Mouse (Mus musculus) brain, embryonic 18.5 days (tissue): Measurements from ENCODE around the gene Ccnb1.
"Not testable (repeated sequence)": the region's sequence is repeated elsewhere in the genome, so short reads cannot be mapped to it uniquely, and the experiment has no call there.

Source experiments
- DNase-seq: peaks from one replicate; pipeline ENCODE4 v3.0.0-alpha.2; 2012; ENCODE audit warnings: low read depth, low spot score

The Ccnb1 gene

DNA sequence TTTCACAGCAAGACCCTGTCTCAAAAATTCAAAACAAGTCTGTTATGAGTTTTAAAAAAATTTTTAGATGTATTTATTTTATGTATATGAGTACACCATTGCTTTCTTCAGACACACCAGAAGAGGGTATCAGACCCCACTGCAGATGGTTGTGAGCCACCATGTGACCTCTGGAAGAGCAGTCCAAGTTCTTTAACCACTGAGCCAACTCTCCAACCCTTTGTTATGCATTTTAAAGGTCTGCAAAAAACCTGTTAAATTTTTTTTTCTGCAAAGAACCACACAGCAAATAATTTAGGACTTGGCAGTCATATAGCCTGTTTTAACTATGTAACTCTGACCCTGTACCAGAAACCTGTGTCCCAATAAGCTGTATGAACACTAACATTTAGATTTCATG, 11.7 kb downstream of the Ccnb1 start:
- DNase-seq = no peak

DNA sequence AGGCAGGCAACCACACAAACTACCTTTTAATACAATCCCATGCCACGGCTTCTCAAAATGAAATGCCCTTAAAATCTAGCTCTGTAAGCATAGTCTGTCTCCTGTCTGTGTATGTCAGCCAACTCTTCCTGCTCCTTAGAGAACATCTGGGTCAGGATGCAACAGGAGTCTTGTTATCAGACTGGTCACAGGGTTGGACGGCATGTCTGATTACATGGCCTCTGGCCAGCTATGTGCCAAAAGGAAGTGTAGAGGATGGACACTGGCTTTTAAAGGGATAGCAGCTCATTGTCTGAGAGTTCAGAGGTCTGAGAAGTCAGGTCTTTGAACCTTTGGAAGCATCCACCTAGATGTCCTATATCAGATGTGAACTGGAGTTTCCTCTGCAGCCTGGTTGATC, 31.0 kb downstream of the Ccnb1 start:
- no peak for DNase-seq

DNA sequence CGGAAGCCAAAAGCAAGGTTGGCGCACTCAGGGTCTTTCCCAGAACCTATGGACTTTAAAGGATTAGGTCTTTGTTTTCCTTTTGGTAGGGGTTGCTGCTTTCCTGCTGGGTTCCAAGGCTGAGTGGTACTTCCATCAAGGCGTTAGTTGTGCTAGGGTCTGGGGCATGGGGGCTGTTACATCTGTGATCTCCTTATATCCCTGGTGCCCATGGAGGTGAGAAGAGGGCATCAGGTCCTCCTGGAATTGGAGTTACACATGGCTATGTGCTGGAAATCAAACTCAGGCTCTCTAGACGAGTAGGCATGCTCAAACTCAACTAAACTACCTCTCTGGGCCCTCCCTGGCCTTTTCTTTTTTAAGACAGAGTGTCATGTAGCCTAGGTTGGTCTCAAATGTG, 32.2 kb downstream of the Ccnb1 start:
- DNase-seq = no peak

DNA sequence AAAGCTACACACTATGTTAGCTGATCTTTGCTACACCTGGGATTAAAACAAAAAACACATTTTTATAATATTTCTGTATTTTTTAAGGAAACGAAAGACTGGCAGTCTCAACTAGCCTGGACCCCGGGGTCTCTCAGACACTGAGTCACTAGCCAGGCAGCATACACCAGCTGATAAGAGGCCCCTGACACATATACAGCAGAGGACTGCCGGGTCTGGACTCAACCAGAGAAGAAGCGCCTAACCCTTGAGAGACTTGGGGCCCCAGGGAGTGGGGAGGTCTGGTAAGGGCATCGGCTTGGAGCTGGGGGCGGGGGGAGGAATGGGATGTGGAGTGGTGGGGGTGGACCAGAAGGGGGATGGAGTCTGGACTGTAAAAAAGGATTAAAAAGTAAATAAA, 33.4 kb downstream of the Ccnb1 start:
- DNase-seq = no peak

DNA sequence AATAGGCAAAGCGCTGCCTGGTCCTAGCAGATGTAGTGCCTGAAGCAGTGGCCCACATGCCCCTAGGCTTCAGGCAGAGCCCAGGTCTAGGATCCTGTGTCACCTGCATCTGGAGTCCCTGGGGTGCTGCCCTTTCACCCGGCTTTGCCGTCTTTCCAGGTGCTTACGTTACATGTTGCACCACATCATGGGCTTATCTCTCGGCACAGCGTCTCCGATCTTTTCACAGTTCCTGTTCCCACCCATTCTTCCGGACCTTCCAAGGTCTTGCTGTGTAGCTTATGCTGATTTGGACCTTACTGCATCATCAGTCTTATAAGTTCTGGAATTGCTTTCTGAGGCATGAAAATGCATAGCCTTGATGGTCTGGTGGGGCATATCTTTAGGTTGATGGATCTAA, 33.8 kb downstream of the Ccnb1 start:
- DNase-seq = no peak

DNA sequence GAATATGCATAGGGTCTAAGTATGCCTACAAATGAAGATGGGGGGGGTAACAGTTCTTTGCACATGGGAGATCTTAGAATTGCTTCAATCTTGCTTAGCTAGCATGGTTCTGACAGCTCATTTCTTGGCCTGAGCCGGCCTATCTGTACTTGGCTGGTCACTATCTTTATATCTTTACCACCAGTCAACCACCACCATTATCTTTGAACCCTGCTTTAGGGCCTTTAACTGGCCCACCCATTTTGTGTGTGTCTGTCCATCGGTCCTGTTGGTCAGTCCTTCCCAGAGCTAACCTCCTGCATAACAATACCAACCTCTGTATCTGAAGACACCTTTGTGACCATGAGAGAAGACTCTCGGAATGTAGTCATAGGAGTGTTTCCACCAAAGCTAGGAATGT, 35.0 kb downstream of the Ccnb1 start:
- DNase-seq = no peak

DNA sequence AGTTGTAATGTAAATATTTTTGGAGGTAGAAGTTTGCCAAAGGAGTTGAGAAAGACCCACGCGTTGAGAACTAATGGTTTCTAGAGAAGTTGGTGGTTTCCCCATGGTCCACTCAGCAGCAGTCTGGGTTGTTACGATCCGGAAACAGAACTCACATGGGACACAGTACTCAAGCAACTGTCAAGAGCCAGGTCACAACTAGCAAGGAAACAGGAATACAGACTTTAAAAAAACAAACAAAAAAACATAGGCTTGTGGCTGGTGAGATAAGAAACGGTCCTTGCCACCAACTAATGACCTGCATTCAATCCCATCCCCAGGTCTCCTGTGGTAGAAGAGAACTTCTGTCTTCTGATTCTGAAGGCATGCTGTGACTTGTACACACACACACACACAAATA, 35.6 kb downstream of the Ccnb1 start:
- no peak for DNase-seq

DNA sequence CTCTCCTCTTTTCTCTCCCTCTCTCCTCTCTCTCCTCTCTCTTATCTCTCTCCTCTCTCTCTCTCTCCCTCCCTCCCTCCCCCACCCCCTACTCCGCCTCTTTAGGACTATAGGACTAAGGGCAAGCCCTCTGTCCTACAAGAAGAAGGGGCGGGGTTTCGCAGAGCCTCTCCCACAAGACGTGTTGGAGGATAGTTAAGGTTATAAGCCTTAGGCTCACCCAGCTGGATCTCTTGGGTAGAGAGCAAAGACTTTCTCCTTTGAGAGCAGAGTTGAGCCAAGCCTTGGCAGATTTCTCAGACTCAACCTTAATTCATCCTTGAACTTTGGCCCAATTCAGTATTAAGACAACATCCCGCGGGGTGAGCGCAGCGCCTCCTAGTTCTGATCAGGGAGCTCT, 37.7 kb downstream of the Ccnb1 start:
- DNase-seq = no peak

DNA sequence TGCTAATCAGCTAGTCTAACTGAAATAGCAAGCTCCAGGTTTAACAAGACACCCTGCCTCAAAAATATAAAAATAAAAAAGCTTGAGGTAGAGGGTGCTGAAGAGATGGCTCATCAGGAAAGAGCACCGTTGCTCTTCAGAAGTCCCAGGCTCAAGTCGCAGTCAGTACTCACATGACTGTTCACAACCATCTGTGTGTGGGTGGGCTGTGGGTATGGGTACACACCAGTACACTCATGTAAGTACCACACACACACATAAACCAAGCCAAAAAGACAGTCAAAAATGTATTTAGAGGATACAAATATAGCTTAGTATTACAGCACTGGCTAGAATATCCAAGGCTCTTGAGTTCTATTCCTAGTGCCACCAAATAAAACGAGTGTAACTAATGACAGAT, 40.3 kb downstream of the Ccnb1 start:
- DNase-seq = no peak

DNA sequence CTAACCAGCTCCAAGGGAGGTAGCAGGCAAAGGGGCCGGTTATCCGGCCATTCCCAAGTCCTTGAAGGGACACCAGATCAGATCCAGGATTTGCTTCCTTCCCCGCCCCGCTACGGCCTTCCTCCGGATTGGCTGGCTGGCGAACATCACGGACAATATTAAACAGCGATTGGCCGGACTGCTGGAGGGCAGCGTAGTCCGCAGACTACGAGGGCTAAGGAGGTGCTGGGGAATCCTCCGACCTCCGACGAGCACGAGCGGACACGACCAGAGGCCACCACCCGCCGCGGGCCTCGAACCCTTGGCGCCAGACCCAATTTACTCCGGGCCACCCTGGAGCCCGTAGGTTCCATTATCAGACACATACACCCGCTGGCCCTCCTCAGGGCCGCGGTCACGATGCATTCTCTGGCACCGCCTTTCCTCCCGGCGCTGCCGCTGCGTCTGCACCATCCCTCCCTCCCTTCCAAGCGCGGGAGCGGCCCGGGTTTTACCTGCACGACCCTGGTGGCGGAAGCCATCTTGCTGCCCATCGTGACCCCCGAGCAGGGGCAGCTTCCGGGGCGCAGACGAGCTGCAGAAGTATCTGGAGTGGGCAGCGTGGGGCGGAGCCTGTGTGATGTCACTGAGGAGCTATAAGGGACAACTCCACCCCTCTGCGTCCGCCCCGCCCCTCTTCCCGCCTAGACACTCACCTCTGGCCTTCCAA, 42.2 kb downstream of the Ccnb1 start, which contains the start of gene Mrps36:
Gene Mrps36, minus strand, starts transcription at position 624 of the 709 bp plus-strand sequence.
- peak; percentile 78 for DNase-seq

DNA sequence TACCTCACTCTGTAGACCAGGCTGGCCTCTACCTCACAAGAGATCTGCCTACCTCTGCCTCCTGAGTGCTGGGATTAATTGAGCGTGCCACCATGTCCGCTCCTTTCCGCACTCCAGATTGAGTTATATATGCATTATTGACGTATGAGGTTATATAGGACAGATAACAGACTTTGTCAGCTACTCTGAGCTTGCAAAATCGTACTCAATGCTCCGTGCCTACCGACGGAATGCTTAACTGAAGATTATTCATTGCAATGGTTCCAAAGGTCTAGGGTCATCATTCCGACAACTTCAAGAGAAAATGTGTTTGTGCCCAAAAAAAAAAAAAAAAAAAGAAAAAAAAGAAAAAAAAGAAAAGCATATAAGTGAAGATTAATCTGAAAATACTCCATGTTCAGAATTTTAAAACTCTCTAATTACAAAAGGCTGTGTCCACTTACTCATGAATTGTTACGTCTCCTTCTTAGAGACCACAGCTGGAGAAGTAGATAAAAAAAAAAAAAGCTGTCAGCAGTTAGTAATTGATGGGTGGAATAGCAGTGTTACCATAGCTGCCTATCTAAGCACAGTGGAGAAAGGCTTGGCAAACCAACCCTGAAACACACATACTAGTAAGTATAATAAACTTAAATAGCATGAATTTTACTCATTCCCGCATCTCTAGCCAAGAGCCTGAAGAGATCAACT, 42.9 kb downstream of the Ccnb1 start:
- no peak for DNase-seq

DNA sequence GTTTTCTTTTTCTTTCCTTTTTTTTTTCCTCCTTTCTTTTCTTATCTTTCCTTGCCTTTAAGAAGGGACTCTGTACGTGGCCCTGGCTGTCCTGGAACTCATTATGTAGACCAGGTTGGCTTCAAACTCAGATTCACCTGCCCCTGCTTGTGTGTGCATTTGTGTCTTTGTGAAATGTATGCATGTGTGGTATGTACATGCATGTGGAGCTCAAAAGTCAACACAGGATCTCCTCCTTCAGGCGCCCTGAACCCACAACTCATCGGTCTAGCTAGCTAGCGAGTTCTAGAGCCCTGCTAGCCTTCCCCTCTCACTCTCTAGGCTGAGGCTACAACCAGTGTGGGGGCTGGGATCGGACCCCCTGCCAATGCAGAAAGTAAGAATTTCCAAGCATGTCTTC, 43.5 kb downstream of the Ccnb1 start:
- DNase-seq = no peak

DNA sequence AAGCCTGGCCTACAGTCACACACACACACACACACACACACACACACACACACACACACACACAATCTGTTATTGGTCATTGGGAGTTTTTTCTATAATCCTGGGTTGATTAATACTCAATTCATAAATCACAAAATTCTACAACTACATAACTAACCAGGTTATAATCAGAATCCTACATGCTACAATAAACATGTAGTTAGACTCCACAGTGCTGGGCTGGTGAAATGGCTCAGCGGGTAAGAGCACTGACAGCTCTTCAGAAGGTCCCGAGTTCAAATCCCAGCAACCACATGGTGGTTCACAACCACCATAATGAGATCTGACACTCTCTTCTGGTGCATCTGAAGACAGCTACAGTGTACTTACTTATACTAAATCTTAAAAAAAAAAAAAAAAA, 53.6 kb downstream of the Ccnb1 start:
- DNase-seq = no peak

DNA sequence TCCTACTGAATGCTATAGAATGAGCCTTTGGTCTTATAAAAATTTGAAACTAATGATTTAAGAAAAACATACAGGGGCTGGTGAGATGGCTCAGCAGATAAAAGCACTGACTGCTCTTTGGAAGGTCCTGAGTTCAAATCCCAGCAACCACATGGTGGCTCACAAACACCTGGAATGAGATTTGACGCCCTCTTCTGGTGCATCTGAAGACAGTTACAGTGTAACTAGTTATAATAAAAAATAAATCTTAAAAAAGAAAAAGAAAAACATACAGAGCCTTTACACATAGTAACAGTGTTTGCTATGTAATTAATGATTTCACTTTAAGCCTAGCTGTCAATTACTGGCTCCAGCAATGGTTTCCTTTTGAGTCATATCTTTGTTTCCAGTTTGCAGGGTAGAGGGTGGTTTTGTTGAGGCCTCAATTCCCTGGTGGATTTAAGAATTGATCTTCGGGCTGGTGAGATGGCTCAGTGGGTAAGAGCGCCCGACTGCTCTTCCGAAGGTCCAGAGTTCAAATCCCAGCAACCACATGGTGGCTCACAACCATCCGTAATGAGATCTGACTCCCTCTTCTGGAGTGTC, 54.8 kb downstream of the Ccnb1 start:
- DNase-seq = not testable (repeated sequence)

DNA sequence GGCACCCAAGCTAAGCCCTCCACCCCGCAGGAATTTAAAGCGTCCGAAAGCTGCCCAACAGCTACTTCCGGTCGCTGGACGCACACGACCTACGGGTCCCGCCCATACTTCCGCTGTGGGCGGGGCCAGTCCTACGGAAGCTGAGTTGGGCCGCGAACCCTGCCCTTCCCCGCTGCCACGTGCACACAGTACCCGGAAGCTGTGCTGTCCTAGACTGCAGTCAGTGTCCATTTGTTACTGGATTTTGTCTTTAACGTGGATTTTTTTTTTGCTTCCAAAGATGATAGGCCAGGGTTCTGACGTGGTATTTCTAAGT, 55.6 kb downstream of the Ccnb1 start, which contains the start of gene Cdk7:
Gene Cdk7, minus strand, starts transcription at position 79 of the 316 bp plus-strand sequence.
- peak; percentile 88 for DNase-seq

DNA sequence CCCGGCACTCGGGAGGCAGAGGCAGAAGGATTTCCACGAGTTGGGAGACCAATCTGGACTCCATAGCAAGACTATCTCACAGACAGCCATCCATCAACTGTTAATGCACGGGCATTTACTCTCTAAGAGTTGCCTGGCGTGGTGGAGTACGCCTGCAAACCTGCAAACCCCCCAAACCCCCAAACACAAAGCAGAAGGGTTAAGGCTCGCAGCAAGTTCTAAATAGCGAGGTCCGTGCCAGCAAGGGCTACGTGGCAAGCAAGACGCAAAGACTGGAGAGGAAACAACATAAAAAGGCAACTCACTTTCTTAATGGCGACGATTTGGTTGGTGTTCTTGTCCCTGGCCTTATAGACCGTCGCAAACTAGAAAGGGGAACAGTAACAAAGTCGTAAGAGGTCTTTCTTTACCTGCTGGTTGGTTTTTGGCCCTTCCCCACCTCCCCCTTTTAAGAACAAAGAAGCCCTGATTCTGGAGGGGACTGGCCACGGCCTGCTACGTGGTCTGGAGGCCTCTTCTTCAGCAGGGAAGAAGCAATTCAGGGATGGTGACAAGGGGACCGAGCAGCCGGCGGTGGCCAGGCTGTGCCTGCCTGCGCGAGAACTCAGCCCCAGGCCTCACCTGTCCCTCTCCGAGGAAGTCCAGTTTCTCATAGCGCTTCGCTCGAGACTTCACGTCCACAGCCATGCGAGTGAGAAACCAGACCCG, 56.1 kb downstream of the Ccnb1 start:
- peak; percentile 10 for DNase-seq
